Comparison of ENCODE assay signal across 11 mouse cellular contexts in the genomic region with DNA sequence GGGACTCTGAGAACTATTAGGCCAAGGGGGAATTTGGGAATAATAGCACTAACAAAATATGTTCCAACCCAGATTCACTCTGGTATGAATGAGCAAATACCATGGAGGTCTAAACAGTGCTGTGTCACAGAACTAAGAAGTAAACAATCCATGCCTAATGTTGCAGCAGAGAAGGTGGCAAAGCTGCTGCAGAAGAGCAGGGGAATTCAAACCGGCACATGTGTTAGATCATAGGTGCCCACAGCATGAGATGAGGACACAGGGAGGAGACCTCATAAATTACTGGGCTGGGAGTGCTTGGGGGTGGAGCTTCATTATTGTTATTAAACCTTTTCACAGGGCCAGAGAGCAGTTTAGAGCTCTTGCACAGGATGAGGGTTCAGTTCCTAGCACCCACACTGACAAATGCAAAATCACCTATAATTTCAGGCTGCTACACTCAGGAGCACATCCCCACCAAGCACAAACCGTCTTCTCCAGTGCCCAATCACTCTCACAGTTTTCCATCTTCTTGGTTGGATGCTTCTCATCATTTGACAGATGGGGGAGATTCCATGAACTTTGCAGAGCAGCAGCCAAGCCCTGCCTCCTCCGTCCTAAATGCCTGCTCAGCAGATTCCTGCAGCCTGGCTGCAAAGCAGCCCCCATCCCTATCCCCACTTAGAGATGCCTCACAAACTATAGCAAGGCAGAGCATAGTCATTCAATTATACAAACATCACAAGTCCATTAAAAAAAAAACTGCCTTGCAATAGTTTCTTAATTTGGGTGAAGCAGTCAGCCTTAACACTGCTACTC.
DNase-seq lines count a peak whose midpoint lies in the region; ATAC-seq lines count a peak whose summit lies in the region.
"Had no signal": no experiment of that assay in that cellular context is flagged by ENCODE, and none has a peak within 500 bp of the region (broad histone marks: within the 10 kb centered on the region; RNA-seq: fewer than 3 reads in every experiment).

No protein-coding gene starts in this region.

- no peaks in the 10 kb centered on the region for H3K27me3 ChIP-seq in lung, embryonic 15.5 days
- no peaks in the 10 kb centered on the region for H3K27me3 ChIP-seq in embryonic facial prominence, embryonic 13.5 days
- H3K27me3 ChIP-seq in hindbrain, embryonic 15.5 days, result no peaks in the 10 kb centered on the region
- no peaks in the 10 kb centered on the region for H3K27me3 ChIP-seq in stomach, embryonic 15.5 days (replicated peaks)

- H3K9ac ChIP-seq in lung, embryonic 15.5 days, result no peak overlapping the region
- no peak overlapping the region for H3K9ac ChIP-seq in embryonic facial prominence, embryonic 13.5 days
- H3K9ac ChIP-seq in hindbrain, embryonic 15.5 days, result no peak overlapping the region
- no peak overlapping the region for H3K9ac ChIP-seq in stomach, embryonic 15.5 days

- 0 out of 2 replicates have a peak overlapping the region, but pooled peaks have one; percentile 5 for H3K27ac ChIP-seq in lung, embryonic 15.5 days
- peak overlapping the region; percentile 36; the same call in 1 of the 2 replicates for H3K27ac ChIP-seq in embryonic facial prominence, embryonic 13.5 days
- no peak overlapping the region for H3K27ac ChIP-seq in hindbrain, embryonic 15.5 days (replicated peaks)
- peak overlapping the region; percentile 0; the same call in 1 of the 2 replicates for H3K27ac ChIP-seq in stomach, embryonic 15.5 days
- H3K27ac ChIP-seq: limb, embryonic 10.5 days had no signal

- no peaks in the 10 kb centered on the region for H3K9me3 ChIP-seq in lung, embryonic 15.5 days
- H3K9me3 ChIP-seq in embryonic facial prominence, embryonic 13.5 days, result no peaks in the 10 kb centered on the region
- H3K9me3 ChIP-seq in hindbrain, embryonic 15.5 days, result no peaks in the 10 kb centered on the region
- H3K9me3 ChIP-seq in stomach, embryonic 15.5 days, result no peaks in the 10 kb centered on the region
- H3K9me3 ChIP-seq: limb, embryonic 10.5 days had no signal

- no peak for DNase-seq in lung, postnatal 25 days (ENCODE audit: low spot score)
- no peak for DNase-seq in urinary bladder, postnatal 10 days (ENCODE audit: low spot score)
- no peak for DNase-seq in right cerebral cortex, adult 18-20 months
- DNase-seq: cerebellum, adult 9-11 months; gastrocnemius, postnatal 14 days; thymus, postnatal 25 days had no signal

- H3K4me1 ChIP-seq in lung, embryonic 15.5 days, result peaks cover 15% of the 10 kb centered on the region
- H3K4me1 ChIP-seq in embryonic facial prominence, embryonic 13.5 days, result peaks cover 16% of the 10 kb centered on the region
- peaks cover 17% of the 10 kb centered on the region for H3K4me1 ChIP-seq in hindbrain, embryonic 15.5 days (replicated peaks)
- peaks cover 8% of the 10 kb centered on the region for H3K4me1 ChIP-seq in stomach, embryonic 15.5 days

- no peaks in the 10 kb centered on the region for H3K36me3 ChIP-seq in lung, embryonic 15.5 days
- H3K36me3 ChIP-seq in embryonic facial prominence, embryonic 13.5 days, result no peaks in the 10 kb centered on the region
- no peaks in the 10 kb centered on the region for H3K36me3 ChIP-seq in hindbrain, embryonic 15.5 days
- H3K36me3 ChIP-seq in stomach, embryonic 15.5 days, result no peaks in the 10 kb centered on the region
- H3K36me3 ChIP-seq: limb, embryonic 10.5 days had no signal

- WGBS in lung, embryonic 15.5 days, result 28% methylated on average over 3 of the region's 3 CpGs
- 35% methylated on average over 3 of the region's 3 CpGs for WGBS in embryonic facial prominence, embryonic 13.5 days
- 21% methylated on average over 3 of the region's 3 CpGs for WGBS in hindbrain, embryonic 15.5 days
- WGBS in stomach, embryonic 15.5 days, result 30% methylated on average over 3 of the region's 3 CpGs

- no peak overlapping the region for H3K4me2 ChIP-seq in lung, embryonic 15.5 days
- no peak overlapping the region for H3K4me2 ChIP-seq in embryonic facial prominence, embryonic 13.5 days
- H3K4me2 ChIP-seq in hindbrain, embryonic 15.5 days, result no peak overlapping the region
- no peak overlapping the region for H3K4me2 ChIP-seq in stomach, embryonic 15.5 days

- H3K4me3 ChIP-seq in lung, embryonic 15.5 days, result no peak overlapping the region
- no peak overlapping the region for H3K4me3 ChIP-seq in embryonic facial prominence, embryonic 13.5 days
- H3K4me3 ChIP-seq in hindbrain, embryonic 15.5 days, result no peak overlapping the region
- H3K4me3 ChIP-seq in stomach, embryonic 15.5 days (replicated peaks), result no peak overlapping the region
- H3K4me3 ChIP-seq: limb, embryonic 10.5 days had no signal

- ATAC-seq in lung, embryonic 15.5 days (ENCODE audit: borderline replicate concordance, extremely low read depth, low FRiP score, low TSS enrichment), result peak; percentile 92
- no peak for ATAC-seq in embryonic facial prominence, embryonic 13.5 days (ENCODE audit: insufficient number of reproducible peaks, insufficient read depth, low FRiP score, low TSS enrichment, low read depth)
- peak; percentile 80 for ATAC-seq in hindbrain, embryonic 15.5 days (ENCODE audit: low FRiP score, low read depth)
- peak; percentile 78; the same call in 1 of the 2 replicates for ATAC-seq in stomach, embryonic 15.5 days (ENCODE audit: insufficient read depth, low FRiP score, low read depth)
